Mouse (Mus musculus) spleen, postnatal 4 days (tissue): Measurements from ENCODE around the gene Slc22a28.
"Not testable (repeated sequence)": the region's sequence is repeated elsewhere in the genome, so short reads cannot be mapped to it uniquely, and the experiment has no call there.

Source experiments
- DNase-seq, 2 experiments: peaks; one replicate each; pipeline ENCODE4 v3.0.0; 2022; ENCODE audit warnings: low spot score in 2 of 2

Slc22a28 gene

DNA sequence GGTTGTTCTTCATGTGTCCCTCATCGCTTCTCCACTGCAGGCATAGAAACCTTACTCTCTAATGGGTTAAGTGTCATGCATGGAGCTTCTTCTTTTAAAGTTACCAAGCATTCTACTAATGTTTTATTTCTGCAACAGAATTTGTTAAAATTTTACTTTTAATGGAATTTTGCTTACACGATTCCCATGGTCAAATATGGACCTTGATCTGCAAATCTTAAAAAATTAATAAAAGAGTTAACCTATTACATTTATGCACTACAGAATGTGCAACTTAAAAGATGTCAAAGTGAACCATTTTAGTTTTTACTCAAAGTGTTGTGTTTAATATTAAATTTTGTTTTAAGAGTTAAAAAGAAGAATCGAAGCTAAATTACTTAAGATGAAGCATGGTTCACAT is at the start of gene Slc22a28:
Slc22a28 (minus strand) TSS at position 102 of the 400 bp plus-strand sequence.
- DNase-seq, result not testable (repeated sequence)

DNA sequence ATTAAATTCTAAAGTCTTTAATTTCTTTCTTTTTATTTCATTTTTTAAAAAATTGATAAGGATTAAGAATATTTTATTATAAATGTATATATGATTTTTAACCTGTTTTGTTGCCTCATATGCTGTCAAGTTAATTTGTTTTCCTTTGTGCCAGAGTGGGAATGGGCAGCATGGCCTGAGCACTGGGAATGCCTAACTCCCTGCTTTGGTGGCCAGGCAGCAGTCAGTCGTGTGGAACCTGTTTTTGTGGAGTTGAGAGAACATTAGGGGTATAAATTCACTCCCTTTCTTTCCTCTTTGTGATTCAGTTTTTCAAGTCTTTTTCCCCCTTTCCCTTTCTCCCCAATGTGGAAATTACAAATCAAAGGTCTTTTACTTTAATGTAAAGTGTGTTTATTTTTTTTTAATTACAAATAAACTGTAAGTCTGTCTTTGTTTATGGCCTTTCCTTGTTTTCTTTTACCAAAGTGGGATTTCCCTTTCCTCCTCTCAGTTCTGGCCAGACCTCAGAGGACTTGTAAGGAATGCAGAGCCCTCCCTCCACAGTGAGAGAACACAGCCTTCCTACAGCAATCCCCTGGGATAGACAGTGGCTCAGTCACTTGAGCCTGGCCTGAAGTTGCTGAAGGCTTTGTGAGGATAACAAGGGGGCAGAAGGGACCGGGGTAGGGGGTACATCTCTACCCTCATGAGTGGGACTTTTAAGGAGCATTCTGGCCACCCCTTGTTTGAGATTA is 17.2 kb upstream of the Slc22a28 start:
- no peak for DNase-seq

DNA sequence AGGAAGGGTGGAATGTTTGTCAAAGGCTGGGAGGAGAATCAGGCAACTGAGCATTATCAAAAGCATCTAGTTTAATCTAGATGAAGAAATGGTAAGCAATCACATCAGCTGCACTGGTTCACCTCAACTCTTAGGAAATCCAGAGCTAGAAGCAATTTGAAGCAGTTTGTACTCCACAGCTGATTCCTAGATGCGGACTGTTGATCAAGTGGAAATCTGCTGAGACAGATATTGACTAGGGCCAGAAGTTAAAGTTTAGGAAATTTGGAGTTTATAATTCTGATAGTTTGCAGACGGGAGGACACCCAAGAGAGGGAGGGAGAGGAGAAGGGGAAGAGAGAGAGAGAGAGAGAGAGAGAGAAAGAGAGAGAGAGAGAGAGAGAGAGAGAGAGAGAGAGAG is 10.9 kb upstream of the Slc22a28 start:
- DNase-seq, result not testable (repeated sequence)

DNA sequence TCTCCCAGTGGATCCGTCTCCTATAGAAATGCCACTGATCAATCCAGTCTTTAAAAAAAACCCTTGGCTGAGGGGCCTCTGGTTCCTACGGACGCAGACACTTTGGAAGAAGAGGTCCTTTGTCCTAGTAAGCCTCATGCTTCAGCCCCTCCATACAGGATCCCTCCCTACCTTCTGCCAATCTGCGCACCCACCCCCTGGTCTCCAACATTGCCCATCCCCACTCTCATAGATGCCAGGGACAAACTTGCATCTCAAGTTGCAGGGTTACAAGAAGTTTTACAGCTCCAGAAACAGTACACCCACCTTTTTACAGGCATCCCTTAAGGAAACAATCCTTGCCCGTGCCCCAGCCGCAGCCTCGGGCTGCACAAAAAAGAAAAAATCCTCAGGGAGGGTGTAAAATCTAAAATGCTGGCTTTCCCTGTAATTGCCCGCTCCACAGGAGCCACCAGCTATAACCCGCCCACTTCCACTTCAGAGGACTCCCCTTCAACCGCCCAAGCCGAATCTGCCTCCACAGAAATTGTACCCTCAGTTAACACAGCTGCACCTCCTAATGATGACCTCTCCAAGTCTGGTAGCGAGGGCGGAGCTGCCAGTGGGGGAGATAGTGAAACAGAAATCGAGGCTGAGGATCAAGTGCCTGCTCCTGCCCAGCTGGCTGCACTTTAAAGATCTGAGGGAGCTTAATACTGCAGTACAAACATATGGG is 2.5 kb upstream of the Slc22a28 start:
- not testable (repeated sequence) for DNase-seq

DNA sequence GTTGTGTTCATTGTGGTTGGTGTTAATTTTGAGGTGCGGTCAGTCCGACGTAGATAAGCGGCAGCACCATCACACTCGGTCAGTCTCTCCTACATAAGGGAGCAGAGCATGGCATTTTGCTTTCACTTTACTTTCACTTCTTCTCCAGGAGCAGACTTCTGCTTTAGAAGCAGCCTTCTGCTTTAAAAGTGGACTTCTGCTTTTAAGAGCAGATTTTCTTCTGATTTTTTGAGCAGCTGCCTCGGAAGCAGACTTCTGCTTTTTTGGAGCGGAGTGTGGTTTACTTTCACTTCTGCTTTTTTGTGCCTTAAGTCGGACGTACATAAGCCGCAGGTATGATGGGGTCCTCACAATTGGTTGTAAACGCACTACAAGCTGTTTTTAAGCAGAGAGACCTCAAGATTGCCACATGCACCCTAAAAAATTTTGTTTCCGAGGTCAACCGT is 111.9 kb downstream of the Slc22a28 start:
- peak; percentile 48 to 69 for DNase-seq

DNA sequence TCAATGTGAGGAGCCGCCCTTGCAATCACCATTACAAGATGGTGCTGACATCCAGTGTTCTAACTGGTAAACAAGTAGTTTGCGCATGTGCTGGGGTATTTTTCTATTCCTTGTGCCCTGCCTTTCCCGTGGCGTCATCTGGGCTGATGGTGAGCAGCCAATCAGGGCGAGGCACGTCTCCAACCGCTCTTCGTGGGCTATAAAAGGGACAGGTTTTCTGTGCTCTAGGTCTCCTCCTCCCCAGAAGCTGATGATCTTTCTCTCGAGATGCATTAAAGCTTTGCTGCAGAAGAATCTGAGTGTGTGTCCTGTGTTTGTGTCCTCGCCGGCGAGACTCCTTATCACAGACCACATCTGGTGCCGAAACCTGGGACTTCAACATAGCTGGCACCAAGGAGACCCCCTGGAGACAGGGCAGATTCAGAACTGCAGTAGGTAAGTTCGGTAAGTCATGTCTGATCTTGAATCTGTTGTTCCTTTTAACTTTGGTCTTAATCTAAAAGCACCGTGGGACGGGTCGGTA is 112.4 kb downstream of the Slc22a28 start:
- DNase-seq, result peak in 1 of 2 experiments; percentile 66

DNA sequence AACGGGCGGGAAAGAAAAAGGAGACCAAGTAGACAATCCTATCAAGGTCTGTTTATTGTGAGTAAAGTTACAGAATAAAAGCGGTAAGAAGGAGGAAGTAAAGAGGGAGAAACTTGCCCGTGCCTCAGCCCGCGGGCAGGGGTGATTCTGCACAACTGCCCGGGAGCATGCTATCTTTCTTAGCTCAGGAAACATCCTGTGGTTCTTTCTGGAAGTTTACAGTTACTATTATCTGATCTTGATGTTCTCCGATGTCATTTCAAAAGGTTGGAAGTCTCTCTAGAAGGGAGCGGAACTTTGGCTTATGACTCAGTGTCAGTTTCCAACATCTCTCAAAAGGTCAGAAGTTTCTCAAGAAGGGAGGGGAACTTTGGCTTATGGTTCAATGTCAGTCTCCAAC is 113.2 kb downstream of the Slc22a28 start:
- DNase-seq, result not testable (repeated sequence)
